Mouse (Mus musculus): ENCODE results near the gene Rreb1.

Rreb1 gene

DNA sequence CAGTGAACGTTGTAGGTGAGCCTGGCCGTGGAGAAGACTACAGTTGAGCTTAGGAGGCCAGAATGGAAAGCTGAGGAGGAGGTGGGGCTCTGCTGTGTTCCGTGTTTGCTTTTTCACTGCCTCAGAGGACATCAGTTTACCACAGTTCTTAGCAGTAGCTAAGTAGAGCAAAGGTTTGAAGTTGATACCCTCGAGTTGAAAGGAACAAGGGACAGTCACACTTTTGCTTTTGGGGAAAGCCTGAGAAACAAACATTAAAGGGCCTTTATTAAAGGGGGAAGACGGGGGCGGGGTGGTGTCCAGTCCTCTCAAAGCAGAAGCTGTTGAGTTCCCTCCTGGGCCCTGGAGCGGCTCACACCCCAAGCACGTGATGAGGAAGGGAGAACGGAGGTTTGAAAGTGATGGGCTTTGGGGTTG is 1.1 kb downstream of the Rreb1 start:
- no peak for DNase-seq (ENCODE audit: low read depth)

DNA sequence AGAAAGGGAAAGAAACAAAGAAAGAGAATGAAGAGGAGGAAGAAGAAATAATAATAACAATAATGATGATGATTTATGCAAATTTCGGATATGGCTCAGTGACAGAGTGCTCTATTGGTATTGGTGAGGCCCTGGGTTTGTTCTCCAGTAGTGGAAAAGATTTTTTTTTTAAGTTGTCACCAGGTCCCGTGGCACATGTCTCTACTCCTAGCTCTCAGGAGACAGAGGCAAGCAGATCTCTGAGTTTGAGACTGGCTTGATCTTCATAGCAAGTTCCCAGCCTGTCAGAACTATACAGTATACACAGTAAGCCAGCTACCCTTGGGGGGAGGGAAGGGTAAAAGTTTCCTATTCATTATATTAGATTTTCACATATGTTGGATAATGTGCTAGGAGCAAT is 3.4 kb downstream of the Rreb1 start:
- no peak for DNase-seq (ENCODE audit: low read depth)

DNA sequence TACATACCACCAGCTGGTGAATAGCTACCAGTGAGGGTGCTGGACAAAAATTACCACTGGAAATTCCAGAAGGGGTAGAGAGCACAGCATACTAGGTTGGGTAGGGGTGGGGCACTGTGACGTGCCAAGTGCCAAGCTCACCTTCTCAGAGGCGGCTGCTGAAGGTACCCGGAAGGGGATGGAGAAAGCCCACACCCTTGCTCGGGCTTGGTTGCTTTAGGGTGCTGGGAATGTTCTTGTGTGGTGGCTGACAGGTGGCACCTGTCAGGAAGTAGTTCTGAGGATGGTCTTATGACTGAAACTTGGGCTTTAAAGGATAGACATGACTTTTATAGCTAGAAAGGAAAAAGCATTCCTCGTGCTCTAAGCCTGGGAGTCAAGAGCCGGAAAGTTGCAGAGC is 3.9 kb downstream of the Rreb1 start:
- DNase-seq (ENCODE audit: low read depth): no peak

DNA sequence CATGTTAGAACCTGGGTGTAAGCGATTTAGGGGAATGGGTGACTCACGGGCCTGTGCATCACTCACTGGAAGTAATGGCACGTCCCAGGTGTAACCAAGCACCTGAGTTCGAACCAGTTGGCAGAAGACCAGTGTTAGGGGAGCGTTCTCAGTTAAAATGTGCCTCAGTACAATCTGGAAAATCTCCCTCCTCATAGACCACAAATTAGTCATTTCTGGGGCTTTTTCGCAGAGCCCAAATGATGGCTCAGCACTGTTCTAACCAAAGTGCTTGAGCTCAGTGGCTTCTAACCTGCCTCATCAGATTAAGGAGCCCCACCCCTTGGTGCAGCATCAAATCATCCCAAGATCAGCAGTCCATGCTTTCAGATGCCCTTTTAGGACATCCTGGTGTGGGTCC is 5.5 kb downstream of the Rreb1 start:
- no peak for DNase-seq (ENCODE audit: low read depth)

DNA sequence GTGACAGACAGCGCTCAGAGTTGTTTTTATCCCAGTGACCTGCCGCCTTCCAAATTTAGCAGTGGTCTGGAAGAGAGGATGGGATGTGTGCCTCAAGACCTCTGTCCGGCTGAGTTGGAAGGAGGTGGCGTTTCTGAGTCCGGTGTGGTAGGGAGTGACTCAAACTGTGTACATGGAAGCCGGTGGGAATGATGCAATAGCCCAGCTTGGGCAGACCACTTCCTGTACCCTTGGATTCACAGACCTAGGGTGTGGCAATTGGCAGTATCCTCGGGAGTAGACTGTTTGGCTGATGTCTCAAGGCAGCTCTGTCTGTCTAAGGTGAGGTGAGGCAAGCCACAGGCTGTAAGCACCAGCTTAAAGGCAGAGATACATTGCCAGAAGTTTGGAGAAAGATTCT is 6.0 kb downstream of the Rreb1 start:
- peak; percentile 76 for DNase-seq (ENCODE audit: low read depth)

DNA sequence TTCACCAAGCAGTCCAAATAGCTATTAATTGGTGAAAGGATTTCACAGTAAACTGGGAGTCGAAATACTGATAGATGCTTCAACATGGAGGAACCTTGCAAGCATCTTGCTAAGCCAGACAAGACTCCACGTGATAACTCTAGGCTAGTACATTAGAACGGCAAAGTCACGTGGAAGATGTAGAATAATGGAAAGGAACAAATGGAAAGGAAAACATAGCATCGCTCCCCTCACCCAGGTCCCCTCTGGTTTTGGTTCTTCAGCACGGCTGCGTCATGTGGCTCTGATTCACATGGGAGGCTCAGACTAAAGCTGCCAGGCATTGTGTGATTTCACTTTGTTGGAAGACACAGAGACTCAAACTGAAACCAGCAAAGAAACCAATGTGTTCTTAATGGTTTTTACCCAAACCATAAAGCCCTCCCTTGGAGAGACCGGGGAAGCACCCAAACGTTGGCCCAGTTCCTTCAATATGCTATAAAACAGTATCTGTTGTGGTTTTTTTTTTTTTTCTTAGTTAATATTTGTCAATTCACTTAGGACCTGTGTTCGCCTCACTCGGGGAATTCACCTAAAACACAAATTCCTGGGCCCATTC is 14.6 kb downstream of the Rreb1 start:
- DNase-seq (ENCODE audit: low read depth): no peak

DNA sequence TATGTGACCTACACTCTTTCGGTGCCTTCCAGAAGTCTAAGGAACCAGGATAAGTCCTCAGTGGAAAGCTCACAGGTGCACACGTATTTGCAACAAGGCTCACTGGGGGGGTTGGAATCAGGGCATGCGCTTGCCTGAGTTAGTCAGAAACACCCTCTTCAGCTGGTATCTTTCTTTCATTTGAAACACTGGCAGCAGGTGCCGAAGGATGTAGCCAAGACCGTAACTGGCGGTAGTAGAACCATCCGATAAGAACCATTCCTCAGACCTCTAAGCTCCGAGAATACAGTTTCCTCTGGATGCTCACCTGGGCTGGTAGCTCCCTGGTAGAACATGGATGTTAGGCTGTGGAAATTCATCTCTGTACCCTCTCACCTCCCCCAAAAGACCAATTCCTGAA is 20.6 kb downstream of the Rreb1 start:
- DNase-seq (ENCODE audit: low read depth): no peak

DNA sequence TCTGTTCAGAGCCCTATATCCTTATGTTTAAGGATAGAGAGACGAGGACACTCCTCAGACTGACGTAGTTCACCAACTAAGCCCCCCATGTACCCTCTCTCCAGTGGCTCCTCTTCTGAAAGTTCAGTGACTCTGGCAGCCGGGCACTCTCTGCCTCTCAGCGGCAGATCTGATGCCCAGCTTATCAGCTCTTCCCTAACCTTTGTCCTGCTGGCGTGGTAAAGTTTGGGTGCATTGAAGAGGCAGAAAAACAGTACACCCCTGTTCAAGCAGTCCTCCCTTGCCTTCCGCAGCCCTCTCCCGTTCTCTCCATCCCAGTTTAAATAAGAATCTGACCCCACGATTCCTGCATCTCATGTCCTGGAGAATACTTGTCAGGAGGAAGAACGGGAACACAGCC is 21.2 kb downstream of the Rreb1 start:
- DNase-seq (ENCODE audit: low read depth): no peak

DNA sequence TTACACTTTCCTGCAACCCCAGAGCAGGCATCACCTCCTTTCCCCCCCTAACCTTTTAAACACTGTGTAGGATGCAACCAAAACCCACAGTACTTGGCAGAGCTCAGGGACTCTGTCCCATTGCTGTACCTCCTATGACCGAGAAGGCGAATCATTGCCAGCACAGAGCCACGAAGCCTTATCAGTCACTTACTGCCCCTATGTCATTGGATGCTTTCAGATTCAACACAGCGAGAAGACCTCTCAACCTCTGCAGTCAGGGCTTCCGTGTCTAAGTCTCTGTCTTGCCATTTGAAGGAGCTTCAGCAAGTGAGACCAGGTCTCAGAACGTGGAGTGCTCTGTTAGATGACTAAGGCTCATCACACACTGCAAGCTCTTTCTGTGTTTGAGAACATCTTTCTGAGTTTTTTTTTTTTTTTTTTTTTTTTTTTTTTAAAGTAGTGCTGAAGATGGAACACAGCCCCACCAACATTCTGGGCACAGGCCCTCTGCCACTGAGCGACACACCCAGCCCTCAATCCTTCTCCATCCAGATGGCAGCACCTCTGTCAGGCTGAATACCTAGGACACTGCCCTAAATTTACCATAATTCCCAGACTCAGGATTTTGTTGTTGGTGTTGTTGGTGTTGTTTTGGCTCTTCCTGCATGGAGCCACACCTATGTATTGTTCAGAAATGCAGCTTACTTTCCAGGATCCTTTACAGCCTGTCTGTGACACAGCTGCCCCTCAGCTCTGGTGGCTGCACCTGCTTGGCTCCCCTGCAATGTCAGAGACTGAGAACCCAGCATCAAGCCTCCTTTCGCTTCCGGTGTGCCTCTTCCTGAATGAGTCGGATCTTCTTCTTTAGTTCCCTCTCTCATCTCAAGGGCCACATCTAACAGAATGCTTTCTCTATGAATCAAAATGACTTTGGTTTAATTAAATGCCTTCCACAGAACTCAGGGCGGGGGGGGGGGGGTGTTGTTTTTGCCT is 23.2 kb downstream of the Rreb1 start:
- no peak for DNase-seq (ENCODE audit: low read depth)

DNA sequence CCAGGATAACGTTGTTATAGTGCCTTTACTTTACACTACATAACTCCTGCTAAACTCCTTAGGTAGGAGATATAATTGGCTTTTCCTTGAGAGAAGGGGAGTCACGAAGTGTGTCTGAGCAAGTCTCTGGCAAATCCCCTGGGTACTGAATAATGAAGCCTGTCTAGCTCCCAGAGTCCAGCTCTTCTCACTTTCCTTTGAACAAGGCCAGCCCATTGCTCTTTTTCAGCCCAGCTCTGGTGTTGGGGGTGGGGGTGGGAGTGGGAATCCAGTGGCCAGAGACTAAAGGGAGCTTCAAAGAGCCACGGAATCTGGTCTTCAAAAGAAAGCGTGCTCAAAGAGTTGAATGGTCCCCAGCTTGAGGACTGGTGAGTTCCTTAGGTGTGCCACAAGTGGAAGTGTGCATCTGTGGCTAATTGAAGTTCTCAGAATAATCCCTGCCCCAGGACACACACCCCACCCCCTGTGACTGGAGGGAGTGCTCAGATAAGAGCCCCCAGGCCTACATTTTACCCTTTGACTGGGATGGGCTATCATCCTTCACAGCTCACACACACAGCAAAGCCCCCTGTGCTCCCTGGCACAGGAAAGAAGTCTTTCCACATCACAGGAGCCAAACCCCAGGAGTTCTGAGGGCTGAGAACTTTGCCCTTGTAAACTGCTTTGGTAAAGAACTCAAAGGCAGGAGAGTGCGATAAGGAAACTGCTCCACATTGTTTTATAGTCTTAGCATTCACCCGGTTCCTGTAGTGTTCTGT is 24.2 kb downstream of the Rreb1 start:
- DNase-seq (ENCODE audit: low read depth): no peak

DNA sequence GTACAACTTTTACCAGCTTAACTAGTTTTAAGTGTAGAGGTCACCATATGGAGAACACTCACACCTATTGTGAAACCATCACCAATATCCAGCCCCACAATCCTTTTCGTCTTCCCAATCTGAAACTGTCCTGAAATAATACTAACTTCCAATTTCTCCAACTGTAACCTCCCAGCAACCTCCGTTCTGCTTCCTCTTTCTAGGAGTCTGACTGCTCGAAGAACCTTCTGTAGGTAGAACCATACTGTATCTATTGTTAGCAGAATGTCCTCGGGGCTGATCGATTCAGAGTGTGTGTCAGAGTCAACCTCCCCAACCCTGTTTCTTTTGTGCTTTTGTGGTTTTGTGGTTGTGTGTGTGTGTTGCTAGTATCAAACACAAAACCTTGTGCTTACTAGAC is 25.0 kb downstream of the Rreb1 start:
- no peak for DNase-seq (ENCODE audit: low read depth)

DNA sequence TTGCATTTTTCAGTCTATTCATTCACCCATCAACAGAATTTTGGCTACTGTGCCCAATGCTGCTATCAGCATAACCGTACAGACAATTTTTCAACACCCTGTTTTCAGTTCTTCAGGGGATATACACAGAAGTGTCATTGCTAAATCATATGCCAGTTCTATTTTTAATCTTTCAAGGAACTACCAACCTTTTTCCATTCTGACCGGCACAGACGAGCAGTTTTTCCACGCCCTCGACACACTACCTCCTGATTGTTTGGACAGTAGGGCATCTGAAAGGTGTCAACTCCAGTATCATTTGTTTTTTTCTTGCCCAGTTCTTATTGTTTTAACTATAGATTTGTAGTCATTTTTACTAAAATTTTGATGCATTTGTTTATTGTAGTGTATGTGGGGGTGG is 25.8 kb downstream of the Rreb1 start:
- no peak for DNase-seq (ENCODE audit: low read depth)

DNA sequence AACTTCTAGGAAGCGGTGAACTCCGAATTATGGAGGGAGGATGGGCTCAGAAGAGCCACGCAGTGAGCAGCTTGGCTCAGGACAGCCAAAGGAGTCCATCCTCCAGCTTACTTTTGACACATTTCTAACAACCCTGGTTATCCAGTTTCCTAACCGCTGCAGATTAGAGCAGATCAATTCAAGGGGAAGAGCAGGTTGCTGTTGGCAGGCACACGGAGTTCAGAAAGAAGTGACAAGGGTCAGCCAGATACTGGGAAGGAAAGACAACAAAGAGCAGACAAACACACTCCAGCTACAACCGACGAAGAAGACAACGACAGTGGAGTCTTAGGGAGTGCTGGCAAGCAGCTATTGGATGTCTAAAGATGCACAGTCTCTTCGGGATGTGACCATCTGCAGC is 36.8 kb downstream of the Rreb1 start:
- DNase-seq (ENCODE audit: low read depth): no peak

DNA sequence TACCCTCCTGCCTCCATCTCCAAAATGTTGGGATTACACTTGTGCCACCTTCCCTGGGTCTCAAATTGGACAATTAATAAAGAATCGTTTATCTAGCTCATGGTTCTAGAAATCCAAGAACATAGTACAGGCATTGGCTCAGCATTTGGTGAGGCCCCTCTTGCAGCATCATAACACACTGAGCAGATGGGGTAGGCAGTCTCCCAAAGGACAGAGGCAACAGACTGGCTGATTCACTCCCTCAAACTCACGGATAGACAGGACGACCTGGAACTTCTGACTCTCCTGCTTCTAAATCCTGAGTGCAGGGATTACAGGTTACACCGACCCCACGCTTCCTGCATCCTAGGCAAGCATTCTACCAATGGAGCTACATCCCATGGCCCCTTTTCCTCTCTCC is 38.5 kb downstream of the Rreb1 start:
- no peak for DNase-seq (ENCODE audit: low read depth)

DNA sequence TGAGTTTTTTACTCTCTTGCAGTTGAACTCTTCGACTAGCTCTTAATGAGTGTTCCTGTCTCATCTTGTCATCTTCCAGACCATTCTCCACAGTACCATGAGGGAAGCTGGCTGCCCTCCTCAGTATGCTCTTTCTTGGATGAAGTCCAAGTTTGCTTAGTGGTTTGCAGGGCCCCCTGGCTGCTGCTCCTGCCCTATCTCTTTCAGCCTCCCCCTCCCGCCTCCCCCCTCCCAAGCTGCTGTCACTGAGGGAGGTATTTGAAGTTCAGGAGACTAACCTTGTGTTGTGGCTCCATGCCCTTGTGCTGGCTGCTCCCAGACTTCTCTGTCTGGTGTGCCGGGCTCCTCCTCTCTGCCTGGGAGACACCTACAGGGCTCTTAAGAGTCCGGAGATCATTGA is 43.2 kb downstream of the Rreb1 start:
- no peak for DNase-seq (ENCODE audit: low read depth)

DNA sequence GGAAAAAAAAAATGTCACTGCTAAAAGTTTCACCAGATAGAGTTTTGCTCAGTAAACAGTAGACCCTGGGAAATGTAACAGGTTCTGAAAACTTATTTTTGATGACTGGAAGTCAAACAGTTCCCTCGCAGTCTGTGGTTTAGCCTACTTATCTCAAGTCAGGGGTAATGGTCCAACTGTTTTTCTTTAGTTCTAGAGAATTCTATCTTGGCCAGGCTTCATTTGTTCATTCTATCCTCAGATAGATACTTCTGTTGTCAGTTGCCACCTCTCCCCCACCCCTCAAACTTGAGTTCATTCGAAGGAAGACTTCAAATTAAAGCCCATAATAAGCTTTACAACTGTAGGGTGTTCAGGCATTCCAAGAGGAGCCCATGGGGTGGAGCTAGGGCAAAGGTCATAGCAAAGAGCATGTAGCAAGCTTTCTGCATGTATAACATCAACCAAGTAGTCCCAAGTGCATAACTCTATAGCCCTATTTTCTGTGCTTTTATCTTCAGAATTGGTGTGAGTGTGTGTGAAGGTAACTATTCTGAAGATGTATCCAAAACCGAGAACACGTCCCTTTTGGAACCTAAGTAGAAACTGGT is 46.2 kb downstream of the Rreb1 start:
- DNase-seq (ENCODE audit: low read depth): no peak

DNA sequence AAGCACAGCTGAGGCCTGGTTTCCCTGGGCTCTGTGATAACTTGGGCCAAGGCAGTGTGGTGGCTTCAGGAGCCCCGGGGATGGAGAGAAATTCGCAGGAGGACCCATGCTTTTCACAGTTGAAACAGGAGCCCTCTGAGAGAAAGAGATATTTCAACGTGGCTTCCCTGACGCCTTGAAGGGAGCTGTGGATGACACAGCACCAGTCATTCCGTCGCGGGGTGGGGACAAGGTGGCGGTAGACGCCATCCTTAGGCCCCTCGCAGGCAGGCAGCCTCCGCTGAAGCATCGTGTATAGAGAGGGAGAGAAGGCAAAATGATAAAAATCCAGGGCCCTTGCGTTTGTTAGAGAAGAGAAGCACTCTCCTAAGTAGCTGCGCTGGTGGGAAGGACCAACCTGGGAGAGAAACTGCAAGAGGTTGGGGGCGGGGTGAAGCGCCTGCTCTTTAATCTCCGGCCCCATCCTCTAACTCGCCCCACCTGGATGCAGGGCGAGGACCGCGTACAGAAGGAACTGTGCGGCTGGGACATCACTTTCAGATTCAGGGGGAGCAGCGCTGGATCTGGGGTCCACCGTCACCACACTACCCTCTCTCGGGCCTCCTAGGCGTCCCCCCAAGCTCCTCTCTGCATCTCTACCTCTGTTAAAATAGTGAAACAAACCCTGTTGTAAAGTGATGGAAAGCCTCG is 46.9 kb downstream of the Rreb1 start:
- no peak for DNase-seq (ENCODE audit: low read depth)

DNA sequence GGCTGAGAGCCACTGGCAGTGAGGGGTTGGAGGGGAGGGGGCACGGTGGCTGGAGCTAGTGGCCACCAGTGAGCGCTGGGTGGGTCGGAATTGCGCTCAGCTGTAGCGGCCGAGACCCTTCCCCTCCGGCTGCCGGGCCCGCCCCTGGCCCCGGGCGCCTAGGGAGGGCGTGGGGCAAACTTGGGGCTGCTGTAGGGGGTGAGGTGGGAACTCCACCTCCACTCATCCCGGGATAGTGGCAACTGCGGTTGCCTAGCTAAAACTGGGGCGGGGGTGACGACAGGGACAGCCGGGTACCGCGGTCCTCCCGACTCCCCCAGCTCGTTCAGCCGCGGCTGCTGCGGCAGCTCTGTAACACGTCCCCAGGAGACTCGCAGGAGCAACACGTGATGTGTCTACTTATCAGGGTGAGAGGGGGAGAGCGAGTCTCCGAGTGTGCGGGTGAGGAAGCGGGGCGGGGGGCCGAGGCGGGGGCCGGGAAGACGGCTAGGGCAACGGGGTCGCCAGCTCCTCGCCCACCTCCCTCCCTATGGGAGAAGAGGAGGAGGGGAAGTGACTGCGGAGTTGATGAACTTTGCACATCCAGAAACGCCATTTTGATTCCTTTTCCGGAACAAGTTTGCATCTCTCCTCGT is 47.6 kb downstream of the Rreb1 start:
- no peak for DNase-seq (ENCODE audit: low read depth)

DNA sequence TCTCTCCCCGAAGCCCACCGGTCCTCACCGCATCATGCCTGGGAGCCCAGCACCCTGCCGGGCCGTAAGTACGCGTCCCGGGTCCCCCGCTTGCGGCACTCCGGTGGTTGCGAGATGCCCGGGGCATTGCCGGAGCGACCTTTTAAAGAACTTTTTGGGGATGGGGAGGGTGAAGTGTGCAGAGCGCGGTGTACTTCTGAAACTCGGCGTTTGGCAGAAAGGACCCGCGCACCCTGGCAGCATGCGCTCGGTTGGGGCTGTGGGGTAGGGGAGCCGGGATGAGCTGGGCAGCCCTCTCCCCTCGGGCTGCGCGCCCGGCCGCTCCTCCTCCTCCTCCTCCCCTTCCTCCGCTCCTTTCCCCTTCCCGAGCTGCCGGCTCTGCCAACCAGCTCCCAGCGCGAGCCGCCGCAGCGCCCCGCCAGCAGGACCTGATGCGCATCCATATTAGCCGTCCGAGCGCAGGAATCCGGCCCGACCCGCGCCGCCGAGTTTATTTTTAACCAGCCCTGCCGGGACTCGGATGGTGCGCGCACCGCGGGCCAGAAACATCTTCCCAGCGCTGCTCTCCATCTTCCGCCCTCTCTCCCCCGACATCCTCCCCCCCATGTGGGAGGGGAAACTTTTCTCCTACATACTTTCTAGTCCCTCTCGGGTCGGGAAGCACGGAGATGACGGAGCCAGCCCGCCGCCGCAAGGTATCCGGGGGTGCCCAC is 48.2 kb downstream of the Rreb1 start:
- DNase-seq (ENCODE audit: low read depth): no peak

DNA sequence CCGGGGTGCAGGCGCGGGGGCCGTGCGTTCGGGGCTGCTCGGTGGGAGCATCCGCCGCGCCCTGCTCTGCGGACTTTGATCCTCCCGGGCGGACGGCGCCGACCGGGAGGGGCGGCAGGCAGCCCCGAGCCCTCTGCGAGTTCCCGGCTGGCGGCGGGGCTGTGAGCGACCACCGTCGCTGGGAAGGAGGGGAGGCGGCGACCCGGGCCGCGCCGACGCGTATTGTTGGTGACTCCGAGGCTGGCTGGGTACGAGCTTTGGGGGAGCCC is 48.7 kb downstream of the Rreb1 start:
- DNase-seq (ENCODE audit: low read depth): no peak

Measured in fibroblast of lung, adult 2 months (primary cell).